Mouse (Mus musculus) gastrocnemius, postnatal 25 days (tissue): ENCODE results near the gene Msh3. TPM values are rescaled to one million over a fixed set of nuclear protein-coding genes. Genes with fewer than 3 reads are reported as not detected.

Source experiments
- DNase-seq: peaks from one replicate; pipeline ENCODE4 v3.0.0; 2022
- total RNA-seq, 2 experiments: library from RNA; stranded (reverse); gene quantifications; 1 replicate in 1 of 2; 2 replicates in 1 of 2; pipeline ENCODE4 v1.2.3; 2021

The Msh3 gene
- total RNA-seq, 2 experiments from 2014 or later: 11.2 to 11.5 TPM

DNA sequence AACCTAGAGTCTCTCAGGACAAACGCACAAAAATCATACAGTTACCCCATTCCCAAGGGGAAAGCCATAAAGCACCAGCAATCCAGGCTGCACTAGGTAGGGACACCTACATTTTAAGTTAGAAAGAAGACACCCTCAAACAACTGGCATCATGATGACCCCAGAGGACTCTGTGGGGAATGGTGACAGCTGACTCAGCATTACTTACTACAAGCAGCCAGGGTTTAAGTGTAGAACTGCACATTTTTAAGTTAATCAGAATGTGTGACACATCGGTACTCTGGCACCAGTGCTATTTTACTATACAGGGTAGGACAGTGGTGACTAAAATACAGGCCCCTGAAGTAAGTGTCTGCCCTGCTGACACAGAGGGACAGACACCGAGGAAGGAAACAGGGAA is 24.2 kb downstream of the Msh3 start:
- no peak for DNase-seq

DNA sequence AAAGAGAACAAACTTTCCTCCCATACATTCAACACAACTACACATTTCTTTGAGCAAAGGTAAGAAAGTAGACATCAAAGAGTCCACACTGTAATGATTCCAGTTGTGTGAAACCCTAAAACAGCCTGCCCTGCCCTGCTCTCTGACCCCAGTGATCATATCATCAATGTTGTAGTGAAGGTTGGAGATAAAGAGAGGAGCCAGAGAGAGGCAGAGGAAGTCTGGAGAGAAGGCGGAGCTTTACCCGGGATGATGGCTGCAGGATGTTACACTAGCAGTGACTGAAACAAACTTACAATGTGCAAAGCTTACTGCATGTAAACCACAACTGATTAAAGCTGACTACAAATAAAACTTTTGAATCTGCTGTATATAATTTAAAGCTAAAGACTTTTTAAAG is 26.8 kb downstream of the Msh3 start:
- no peak for DNase-seq

DNA sequence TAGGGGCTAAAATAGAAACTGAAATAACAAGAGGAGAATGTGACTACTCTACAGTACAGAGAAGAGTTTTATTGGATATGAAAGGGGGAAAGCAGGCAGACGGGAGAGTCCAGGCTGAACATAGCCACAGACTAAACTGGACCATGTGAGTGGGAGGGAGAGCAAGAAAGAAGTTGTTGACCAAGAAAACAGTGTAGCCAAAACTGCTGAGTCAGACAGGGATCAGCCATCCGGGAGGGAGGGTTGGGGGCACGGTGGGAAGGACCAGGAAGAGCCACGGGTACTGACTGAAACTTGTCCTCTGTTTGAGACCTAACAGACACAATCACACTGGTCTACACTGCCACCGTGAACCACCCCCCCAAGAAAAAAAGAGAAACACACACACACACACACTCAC is 28.8 kb downstream of the Msh3 start:
- no peak for DNase-seq

DNA sequence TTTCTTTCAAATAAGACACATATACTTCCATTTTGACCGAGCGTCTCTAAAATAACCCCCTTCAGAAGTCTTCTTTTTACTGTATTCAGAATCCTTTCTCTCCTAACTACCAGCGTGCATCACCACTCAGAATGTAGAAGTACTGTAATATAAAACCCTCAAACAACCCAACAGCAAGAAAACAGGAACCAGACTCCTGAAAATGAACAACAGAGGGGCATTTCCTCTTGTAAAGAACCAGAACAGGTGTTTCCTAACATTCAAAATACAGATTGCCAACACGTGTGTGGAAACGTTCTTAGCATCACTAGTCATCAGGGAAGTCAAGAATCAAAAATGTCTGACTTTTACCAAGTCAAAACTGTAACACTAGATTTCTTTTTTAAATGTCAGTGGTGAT is 34.0 kb downstream of the Msh3 start:
- no peak for DNase-seq

DNA sequence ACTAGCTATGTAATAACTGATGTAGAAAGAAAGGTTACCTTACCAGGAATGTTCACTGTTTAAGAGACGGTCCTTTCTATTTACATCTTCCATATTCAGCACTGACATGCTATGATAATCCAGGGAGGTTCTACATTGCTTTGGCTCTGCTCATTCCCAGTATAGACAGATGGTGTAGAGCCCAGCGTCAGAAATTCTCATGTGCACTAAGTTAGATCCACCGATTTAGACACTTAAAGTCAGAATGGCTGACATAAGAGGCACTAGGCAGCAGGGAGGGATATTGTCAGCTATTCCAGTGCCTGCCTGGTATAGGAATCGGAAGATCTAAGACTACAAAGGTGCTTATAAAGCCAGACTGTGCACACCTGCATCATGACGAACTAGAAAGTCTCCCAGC is 40.2 kb downstream of the Msh3 start:
- DNase-seq: no peak

DNA sequence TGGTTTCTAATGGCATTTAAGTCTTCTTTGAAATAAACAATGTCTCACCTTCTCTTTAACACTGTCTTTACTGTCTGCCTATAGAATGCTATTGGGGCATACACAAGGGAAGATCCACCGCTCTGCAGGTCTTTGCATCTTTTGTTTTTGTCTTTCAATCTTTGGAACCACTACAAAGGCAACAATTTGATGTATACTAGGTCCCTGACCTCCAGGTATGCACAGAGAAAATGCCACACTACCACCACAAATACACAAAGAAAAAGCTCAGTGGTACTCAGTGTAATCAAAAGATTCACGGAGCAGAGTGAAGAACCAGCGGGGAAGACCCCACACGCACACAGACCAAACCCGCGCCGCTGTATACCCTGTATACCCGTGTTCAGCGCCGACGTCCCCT is 49.1 kb downstream of the Msh3 start, which contains the start of gene Gm20379:
Gm20379 (plus strand) TSS at position 301 of the 400 bp plus-strand sequence.
- no peak for DNase-seq

DNA sequence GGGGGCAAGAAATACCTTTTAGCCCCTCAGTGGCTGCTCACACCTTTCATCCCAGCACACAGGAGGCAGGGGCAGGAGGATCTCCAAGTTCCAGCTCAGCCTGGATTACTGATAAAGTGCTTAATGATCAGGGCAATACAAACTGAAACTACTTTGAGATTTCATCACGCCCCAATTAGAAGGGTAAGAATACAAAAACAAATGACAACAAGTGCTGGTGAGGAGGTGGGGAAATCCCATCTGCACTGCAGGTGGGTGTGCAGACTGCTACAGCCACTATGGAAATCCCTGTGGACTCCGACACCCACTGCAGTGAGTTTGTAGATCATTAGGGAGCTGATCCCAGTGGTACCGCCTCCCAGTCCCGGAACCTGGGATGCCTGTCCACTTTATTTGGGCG is 50.5 kb downstream of the Msh3 start:
- no peak for DNase-seq

DNA sequence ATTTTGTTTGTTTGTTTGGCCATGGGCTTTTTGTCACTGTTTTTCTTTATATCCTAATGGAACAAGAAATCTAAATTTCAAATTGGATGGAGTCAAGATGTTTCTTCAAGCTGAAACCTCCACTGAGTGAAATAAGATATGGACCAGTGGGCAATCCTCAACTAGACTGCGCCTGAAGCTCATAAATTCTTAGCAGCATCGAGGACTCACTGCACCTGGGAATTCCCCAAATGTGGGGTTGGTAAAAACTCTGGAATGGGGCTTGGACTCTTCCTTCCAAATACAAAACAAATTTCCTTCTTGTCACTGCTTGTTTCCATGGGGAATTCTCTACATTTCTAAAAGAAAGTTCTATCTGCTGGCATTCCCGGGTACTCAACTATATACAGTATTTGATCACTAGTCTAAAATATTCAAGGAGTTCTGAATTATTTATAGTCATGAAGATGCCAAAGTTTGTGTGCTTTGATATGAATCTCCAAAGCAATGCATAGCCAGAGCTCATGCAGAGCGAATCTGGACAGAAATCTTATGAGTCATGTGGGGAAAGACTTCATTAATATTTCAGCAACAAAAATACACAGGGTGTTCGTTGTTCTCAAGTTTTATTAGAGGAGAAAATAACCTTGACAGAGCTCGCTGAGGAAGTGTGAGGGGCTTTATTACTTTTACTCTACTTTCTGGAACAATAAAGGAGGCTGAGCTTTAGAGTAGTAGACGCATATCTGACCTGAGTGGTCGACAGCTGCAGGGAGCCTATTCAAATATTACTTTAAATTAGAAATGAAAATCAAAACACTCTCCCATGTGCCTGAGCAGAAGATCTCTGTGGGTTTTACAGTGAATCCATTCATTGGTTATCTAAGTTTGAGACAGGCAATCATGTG is 51.5 kb downstream of the Msh3 start:
- DNase-seq: no peak

DNA sequence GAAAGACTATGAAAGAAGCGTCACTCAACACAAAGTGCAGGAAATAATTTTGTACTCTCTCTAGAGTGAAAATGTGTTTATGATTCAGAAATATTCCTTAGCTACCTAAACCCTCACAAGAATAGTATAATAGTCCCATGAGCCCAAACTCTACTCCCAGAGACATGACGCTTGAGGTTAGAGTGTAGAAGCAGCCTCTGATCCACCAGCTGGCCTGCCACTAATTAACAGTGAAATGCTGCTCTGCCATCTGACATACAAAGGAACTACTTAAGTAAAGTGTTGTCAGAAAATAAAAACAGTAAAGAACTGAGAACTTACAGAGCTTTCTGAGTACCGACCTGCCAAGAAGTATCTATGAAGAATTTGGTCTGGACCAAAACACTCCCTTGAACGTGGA is 52.3 kb downstream of the Msh3 start:
- DNase-seq: no peak

DNA sequence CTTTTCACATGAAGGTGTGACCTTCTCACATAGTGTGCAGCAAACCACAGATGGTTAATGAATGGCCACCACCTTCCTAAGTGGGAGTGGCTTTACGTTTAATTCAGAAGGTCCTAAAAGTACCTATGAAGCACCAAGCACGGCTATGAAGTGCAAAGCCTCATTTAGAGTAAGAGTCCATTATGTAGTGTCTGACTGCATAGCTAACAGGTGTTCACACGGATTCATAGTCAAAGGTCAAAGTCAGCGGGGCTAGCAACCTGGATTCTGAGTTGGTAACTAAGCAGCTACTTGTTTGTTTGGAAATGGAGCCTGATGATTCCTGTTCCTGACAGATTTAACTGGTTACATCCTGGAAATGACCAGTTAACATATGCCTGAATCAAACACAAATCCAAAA is 53.0 kb downstream of the Msh3 start:
- DNase-seq: no peak

DNA sequence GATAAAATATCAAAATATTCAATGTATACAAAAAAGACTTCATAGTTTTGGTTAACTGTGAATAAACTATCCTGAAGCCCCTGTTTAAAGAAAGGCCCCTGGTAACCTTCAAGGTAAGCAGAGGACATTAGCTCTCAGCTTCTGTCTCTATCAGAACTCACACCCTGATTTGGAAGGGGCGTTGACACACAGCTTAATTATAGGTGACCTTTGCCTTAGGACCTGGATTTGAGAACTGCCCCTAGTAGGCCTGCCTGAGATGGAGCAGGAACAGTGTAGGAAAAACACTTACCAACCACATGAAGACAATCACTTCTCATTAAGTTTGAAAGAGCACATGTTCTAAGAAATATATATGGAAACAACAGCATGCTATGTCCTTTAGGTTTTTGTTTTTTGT is 55.3 kb downstream of the Msh3 start:
- DNase-seq: no peak

DNA sequence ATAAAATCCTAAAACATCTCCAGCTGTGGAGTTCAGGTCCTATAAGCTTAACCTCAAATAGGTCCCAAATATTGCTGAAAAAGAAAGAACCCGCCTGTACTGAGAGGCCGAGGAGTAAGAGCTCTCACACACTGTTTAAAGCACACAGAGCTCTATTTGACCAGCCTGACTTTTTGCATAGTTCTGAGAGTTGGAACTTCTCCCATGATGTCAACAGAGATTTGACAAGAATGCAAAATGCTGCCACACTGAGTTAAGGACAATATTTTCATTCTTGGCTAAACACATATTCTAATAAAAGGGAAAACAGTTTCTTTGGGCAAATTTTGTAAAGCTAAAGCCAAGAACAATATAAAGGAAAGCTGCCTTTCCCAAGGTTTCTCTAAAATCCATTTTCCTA is 57.8 kb downstream of the Msh3 start:
- no peak for DNase-seq

DNA sequence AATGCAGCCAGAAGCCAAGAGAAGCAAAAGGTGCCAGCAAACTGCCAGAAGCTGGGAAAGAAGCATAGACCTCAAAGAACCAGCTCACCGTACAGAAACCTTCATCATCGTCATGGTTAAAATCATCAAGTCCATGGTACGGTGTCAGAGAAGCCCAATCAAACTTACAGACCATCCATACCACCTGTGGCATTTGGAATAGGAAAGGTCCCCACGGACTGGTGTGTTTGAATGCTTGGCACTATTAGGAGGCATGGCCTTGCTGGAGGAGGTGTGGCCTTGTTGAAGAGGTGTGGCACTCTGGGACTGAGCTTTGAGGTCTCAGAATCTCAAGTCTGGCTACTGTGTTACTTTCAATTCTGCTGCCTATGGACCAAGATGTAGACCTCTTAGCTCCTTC is 58.3 kb downstream of the Msh3 start:
- DNase-seq: no peak

DNA sequence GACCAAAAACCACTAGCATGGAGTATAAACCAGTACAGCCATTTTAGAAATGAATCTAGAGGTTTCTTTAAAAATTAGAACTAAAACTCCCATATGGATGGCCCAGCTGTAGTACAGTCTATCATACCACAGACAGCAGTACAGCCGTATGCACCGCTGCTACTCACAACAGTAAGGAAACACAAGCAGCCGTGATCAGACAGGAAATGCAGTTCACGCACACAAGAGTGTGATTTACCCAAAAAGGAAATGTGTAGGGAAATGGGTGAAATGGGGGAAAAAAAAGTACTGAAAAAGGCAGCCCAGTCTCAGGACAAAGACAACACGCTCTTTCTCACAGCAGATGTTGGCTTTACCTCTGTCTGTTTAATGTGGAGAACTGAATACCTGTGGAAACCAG is 60.9 kb downstream of the Msh3 start:
- no peak for DNase-seq

DNA sequence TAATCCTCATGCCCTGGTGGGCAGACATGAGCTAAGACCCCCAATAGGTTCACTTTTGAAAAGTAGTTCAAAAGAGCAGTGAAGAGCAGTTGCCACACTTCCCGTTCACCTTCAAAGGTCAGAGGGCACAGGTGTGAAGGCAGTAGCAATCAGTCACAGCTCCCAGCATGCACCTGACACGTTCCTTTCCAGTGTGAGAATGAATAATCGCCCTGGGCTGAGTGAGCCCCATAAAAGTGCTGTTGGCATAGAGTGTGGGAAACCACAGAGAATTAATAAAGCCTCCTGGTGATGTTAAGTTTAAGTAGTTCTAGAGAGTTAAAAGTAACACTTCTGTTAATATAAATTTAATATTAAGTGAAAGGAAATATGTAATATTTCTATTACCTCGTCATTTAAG is 63.2 kb downstream of the Msh3 start:
- no peak for DNase-seq

DNA sequence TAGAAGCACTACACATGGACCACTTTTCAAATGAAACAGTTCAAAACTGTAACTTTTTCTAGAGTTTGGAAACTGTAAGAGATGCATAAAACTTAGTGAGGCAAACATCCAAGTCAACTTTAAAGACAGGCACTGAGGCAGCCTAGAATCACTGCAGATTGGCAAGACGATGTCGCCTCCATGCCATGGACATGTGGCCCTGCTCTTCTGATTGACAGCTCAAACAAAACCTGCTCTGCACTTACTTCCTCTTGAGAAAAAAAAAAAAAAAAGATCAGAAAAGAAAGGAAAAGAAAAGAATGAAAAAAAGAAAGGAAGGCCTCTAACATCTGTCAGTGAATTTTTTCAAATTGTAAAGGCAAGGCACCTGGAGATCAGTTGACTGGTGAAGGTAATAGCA is 77.8 kb downstream of the Msh3 start:
- no peak for DNase-seq

DNA sequence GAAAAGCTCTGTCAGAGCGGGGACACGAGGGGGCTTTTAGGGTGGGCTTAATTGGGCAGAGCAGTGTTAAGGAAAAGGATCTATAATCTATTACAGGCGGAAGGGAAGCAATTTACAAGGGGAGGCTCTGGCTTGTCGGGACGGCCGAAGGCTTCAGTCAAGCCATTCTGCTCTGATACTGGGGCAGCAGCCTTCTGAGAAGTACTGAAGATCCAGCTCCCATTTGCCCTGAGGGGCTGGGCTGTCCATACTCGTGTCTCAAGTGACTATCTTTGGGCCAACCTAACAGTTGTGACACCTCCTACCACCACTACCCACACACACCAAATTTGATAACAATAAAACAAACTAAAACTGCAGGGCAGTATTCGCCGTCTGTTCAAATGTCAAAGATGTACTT is 79.5 kb downstream of the Msh3 start:
- DNase-seq: no peak

DNA sequence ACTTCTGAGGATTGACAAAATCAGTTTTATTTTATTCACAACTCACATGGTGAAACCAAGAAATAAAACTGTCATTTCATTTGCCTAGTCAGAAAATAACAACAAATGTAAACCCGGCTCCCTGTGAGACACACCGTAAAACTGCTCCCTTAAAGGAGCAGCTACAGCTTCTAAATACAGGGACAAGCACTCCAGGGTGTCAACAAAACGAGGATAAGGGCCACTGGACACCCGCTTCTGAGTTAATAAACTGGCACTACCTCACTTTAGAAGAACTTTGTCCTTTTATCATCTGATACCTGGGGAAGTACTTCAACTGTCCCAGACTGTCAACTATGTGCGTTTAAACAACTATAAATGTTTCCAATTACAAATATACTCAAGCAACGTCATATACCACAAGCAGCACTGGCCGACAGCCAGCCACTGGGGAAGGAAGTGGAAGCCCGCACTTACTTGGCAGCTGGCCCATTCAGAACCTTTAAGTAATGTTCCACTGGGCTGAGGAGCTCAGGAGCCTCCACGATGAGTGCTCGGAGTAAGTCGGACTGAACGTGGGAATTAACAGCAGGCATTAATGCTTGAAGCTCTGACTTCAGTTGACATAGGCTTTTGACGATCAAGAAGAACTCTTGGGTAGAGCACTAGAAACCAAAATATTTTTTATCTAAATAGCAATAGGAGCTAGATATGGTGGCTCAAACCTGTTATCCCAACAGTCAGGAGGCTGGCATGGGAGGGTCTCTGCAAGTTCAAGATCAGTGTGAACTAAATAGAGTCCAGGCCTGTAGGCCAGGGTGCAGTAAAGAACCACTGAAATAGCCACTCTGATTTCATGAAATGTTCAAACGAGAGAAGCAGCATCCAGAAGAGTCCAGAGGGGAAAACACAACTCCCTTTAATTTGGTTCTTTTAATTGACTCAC is 80.3 kb downstream of the Msh3 start:
- DNase-seq: no peak

DNA sequence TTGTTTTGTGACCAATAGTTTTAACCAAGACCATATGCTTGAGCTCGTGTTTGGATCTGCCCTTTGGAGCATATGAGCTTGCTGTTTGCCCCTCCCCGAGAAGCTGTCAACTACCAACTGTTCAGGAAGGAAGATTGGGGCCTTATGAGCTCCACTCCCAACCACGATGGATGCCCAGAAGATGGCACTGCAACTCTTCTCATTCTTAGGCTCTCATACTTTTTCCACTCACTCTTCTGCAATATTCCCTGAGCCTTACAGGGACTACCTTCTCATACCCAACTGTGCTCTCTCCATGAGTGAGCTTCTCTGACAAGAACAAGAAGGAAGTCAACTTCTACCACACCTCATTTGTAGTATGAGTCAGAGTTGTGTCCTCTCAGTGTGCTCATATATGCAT is 87.7 kb downstream of the Msh3 start:
- DNase-seq: no peak

DNA sequence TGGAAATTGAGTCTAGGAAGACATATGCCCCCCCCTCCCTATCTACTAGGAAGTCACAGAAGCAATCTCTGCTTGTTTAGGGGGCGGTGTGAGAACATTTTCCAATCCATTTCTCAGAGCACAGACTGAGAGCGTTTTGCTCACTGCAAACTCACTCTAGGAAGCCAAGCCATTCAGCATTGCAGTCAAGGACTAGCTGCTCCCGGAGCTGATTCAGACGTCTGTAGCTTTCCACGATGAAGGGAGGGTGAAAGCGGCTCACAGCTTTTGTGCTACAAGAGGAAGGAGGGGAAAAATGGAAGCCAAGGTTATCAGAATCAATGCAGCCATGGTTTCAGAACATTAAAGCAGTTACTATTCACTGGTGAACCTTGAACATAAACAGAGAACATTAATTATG is 91.2 kb downstream of the Msh3 start:
- DNase-seq: no peak

DNA sequence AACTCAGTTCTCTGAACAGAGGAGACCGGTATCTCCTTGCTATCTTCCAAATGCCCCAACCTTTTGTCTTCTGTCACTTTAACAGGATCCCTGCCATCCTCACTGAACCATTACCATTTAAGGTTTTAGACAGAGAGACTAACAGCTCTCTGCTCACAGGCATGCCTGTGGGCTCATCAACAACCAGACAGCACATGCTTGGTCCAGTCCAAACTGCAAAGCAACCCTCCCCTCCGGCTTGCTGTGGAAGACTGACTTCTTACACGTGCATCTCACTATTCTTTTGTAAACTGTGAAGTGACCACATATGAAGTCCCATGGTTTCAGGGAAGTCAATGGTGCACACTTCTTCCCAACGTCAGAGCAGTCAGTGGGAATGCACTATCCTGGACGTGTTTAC is 93.5 kb downstream of the Msh3 start:
- no peak for DNase-seq

DNA sequence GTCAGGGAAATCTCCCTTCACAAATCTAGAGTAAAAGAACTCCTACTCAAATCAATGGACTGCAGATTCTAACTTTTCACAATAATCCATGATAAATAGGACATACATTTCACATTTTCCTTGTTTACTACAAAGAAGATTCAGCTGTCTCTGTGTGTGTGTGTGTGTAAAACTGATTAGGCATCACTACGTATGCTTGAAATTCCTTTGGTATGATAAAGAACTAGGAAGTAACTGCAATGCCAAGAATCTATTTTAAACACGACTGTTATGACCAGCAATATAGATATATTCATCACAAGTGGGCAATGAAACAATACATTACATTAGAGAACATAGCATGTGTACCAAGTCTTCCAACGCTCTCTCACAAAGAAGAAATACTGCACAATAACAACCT is 99.3 kb downstream of the Msh3 start:
- DNase-seq: no peak

DNA sequence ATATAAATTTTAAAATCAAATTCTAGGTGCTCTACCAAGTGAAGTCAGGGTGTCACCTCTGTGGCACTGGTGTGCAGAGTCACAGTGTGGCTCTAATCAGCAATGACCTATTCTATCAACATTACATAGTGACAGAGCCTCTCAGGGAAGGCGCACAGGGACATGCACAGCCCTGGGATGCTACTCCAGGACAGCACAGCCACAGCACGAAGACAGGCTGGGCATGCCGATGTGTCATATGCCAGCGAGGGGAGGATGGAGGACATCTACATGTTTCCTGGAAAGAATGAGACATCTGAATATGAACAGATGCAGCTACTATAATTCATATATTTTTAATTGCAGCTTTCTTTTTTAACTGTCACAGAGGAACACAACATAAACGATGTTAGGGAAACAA is 101.0 kb downstream of the Msh3 start:
- no peak for DNase-seq
